Mouse (Mus musculus): Measurements from ENCODE around the gene Suco. TPM values are rescaled to one million over a fixed set of nuclear protein-coding genes. Genes with fewer than 3 reads are reported as not detected.
A peak's percentile ranks its signal among the peaks of the same experiment; 100 is the strongest.

Suco gene
- 74.9 and 90.6 TPM in 2 replicates for total RNA-seq (2014; fragmentation: Nextera tagmentation)
- total RNA-seq (2017): 44.7 and 58.9 TPM in 2 replicates
- 1.7 and 2.0 TPM in 2 replicates for polyA plus RNA-seq (2012)

GRCm38 (mm10) chr1:161876553-161877447 lies at the start of gene Suco:
Suco (minus strand) TSS chr1:161876682.
- no peaks in the 10 kb centered on the region for H3K9me3 ChIP-seq (replicated peaks)
- DNase-seq (ENCODE audit: low spot score): peak; percentile 85
- TF ChIP-seq CTCF (IDR thresholded peaks at IDR 0.05; ENCODE audit: low read depth, low read length) (no peak), GATA1 (IDR thresholded peaks at IDR 0.05; ENCODE audit: borderline replicate concordance, low read length) (no peak), GATA2 (IDR thresholded peaks at IDR 0.05; ENCODE audit: borderline replicate concordance, low read depth, low read length) (no peak), POLR2AphosphoS5 (IDR thresholded peaks at IDR 0.05; ENCODE audit: insufficient replicate concordance, low read depth, low read length) (no peak), TAL1 (conservative IDR thresholded peaks at IDR 0.05; ENCODE audit: low read depth, low read length) (no peak)
- peaks cover 2% of the 10 kb centered on the region for H3K36me3 ChIP-seq (replicated peaks)
- peak within 1 kb of the TSS; percentile 96 for H3K4me3 ChIP-seq (ENCODE audit: low read depth, low read length)
- H3K4me1 ChIP-seq (ENCODE audit: insufficient read depth, low read depth, low read length): peaks cover 27% of the 10 kb centered on the region
- no peaks in the 10 kb centered on the region for H3K27me3 ChIP-seq (ENCODE audit: insufficient read depth, low read length)
- peak; percentile 92 for ATAC-seq (ENCODE audit: extremely low read depth, insufficient number of reproducible peaks, low FRiP score, poor library complexity, severe bottlenecking)

GRCm38 (mm10) chr1:161925281-161925805 lies 48.9 kb upstream of the Suco start:
- no peak for ATAC-seq (ENCODE audit: extremely low read depth, insufficient number of reproducible peaks, low FRiP score, poor library complexity, severe bottlenecking)
- TF ChIP-seq TAL1 (conservative IDR thresholded peaks at IDR 0.05; ENCODE audit: low read depth, low read length): no peak
- TF ChIP-seq GATA1 (IDR thresholded peaks at IDR 0.05; ENCODE audit: borderline replicate concordance, low read length): no peak
- TF ChIP-seq CTCF (IDR thresholded peaks at IDR 0.05; ENCODE audit: low read depth, low read length): no peak
- TF ChIP-seq GATA2 (IDR thresholded peaks at IDR 0.05; ENCODE audit: borderline replicate concordance, low read depth, low read length): no peak
- no peak for TF ChIP-seq POLR2AphosphoS5 (IDR thresholded peaks at IDR 0.05; ENCODE audit: insufficient replicate concordance, low read depth, low read length)
- H3K4me3 ChIP-seq (ENCODE audit: low read depth, low read length): no peak overlapping the region
- no peaks in the 10 kb centered on the region for H3K36me3 ChIP-seq (replicated peaks)
- DNase-seq (ENCODE audit: low spot score): no peak
- H3K4me1 ChIP-seq (ENCODE audit: insufficient read depth, low read depth, low read length): peaks cover 10% of the 10 kb centered on the region; the same call in 1 of the 2 replicates
- H3K9me3 ChIP-seq (replicated peaks): no peaks in the 10 kb centered on the region
- peaks cover 2% of the 10 kb centered on the region; the same call in 1 of the 2 replicates for H3K27me3 ChIP-seq (ENCODE audit: insufficient read depth, low read length)

- Histone ChIP-seq H3K4me1 (ENCODE audit: insufficient read depth, low read depth, low read length) (peaks cover 10% of the 10 kb centered on the region; the same call in 1 of the 2 replicates), H3K9me3 (replicated peaks) (no peaks in the 10 kb centered on the region), H3K27me3 (ENCODE audit: insufficient read depth, low read length) (peaks cover 5% of the 10 kb centered on the region), H3K36me3 (replicated peaks) (no peaks in the 10 kb centered on the region), H3K4me3 (ENCODE audit: low read depth, low read length) (no peak overlapping the region)
- TF ChIP-seq GATA1 (IDR thresholded peaks at IDR 0.05; ENCODE audit: borderline replicate concordance, low read length) (no peak), CTCF (IDR thresholded peaks at IDR 0.05; ENCODE audit: low read depth, low read length) (no peak), GATA2 (IDR thresholded peaks at IDR 0.05; ENCODE audit: borderline replicate concordance, low read depth, low read length) (no peak), TAL1 (conservative IDR thresholded peaks at IDR 0.05; ENCODE audit: low read depth, low read length) (no peak), POLR2AphosphoS5 (IDR thresholded peaks at IDR 0.05; ENCODE audit: insufficient replicate concordance, low read depth, low read length) (no peak)
- ATAC-seq (ENCODE audit: extremely low read depth, insufficient number of reproducible peaks, low FRiP score, poor library complexity, severe bottlenecking): no peak
- no peak for DNase-seq (ENCODE audit: low spot score)
Observed at GRCm38 (mm10) chr1:161924321-161924720, 47.8 kb upstream of the Suco start.

- Histone ChIP-seq H3K4me1 (ENCODE audit: insufficient read depth, low read depth, low read length) (peaks cover 18% of the 10 kb centered on the region), H3K4me3 (ENCODE audit: low read depth, low read length) (no peak overlapping the region), H3K9me3 (replicated peaks) (no peaks in the 10 kb centered on the region), H3K36me3 (replicated peaks) (no peaks in the 10 kb centered on the region), H3K27me3 (ENCODE audit: insufficient read depth, low read length) (peaks cover 5% of the 10 kb centered on the region; the same call in 1 of the 2 replicates)
- ATAC-seq (ENCODE audit: extremely low read depth, insufficient number of reproducible peaks, low FRiP score, poor library complexity, severe bottlenecking) (no peak), DNase-seq (ENCODE audit: low spot score) (no peak)
- TF ChIP-seq GATA2 (IDR thresholded peaks at IDR 0.05; ENCODE audit: borderline replicate concordance, low read depth, low read length): no peak
- no peak for TF ChIP-seq TAL1 (conservative IDR thresholded peaks at IDR 0.05; ENCODE audit: low read depth, low read length)
- no peak for TF ChIP-seq POLR2AphosphoS5 (IDR thresholded peaks at IDR 0.05; ENCODE audit: insufficient replicate concordance, low read depth, low read length)
- TF ChIP-seq CTCF (IDR thresholded peaks at IDR 0.05; ENCODE audit: low read depth, low read length): no peak
- TF ChIP-seq GATA1 (IDR thresholded peaks at IDR 0.05; ENCODE audit: borderline replicate concordance, low read length): no peak
Observed at GRCm38 (mm10) chr1:161921928-161922327, 45.4 kb upstream of the Suco start.

- no peaks in the 10 kb centered on the region for H3K36me3 ChIP-seq (replicated peaks)
- DNase-seq (ENCODE audit: low spot score) (no peak), ATAC-seq (ENCODE audit: extremely low read depth, insufficient number of reproducible peaks, low FRiP score, poor library complexity, severe bottlenecking) (no peak)
- no peaks in the 10 kb centered on the region for H3K9me3 ChIP-seq (replicated peaks)
- no peak overlapping the region for H3K4me3 ChIP-seq (ENCODE audit: low read depth, low read length)
- H3K4me1 ChIP-seq (ENCODE audit: insufficient read depth, low read depth, low read length): peaks cover 21% of the 10 kb centered on the region
- H3K27me3 ChIP-seq (ENCODE audit: insufficient read depth, low read length): peaks cover 5% of the 10 kb centered on the region; the same call in 1 of the 2 replicates
- no peak for TF ChIP-seq CTCF (IDR thresholded peaks at IDR 0.05; ENCODE audit: low read depth, low read length)
Observed at GRCm38 (mm10) chr1:161920475-161921454, 44.3 kb upstream of the Suco start.
